Mouse (Mus musculus) layer of hippocampus, postnatal 10 days (tissue): Measurements from ENCODE around the gene Dedd. TPM values are rescaled to one million over a fixed set of nuclear protein-coding genes. Genes with fewer than 3 reads are reported as not detected.

ENCODE experiments used
- DNase-seq, 2 experiments: peaks; one replicate each; pipeline ENCODE4 v3.0.0; 2021; ENCODE audit warnings: low spot score in 2 of 2
- long read RNA-seq: library from polyadenylated mRNA; stranded (forward); transcript quantifications from one replicate; pipeline ENCODE4 v2.0.0, GENCODE M21; 2023
- total RNA-seq, 2 experiments: library from RNA; stranded (reverse); gene quantifications; 2 replicates each; pipeline ENCODE4 v1.2.3; 2021

The Dedd gene
- 10 to 100 TPM; 30.9 to 33.7 TPM for total RNA-seq
- long read RNA-seq, transcript Dedd-204 (6 exons, 2,563 nt) = major isoform, 12 of 21 reads
- long read RNA-seq, partial matches to known transcripts = 0 of 21 reads
- long read RNA-seq, other reads (novel, unspliced or antisense) = 5 of 21 reads

GRCm38 (mm10) chr1:171328839-171329432, at the start of gene Dedd:
TSS of gene Dedd (plus strand) at chr1:171329145.
- peak; percentile 91 to 94 for DNase-seq

GRCm38 (mm10) chr1:171279721-171280120, 49.2 kb upstream of the Dedd start:
- no peak for DNase-seq

- DNase-seq = peak in 1 of 2 experiments; percentile 8
Observed at GRCm38 (mm10) chr1:171280250-171280915, 48.6 kb upstream of the Dedd start.

GRCm38 (mm10) chr1:171280916-171281527, 47.9 kb upstream of the Dedd start, which contains the start of gene Ppox:
TSS of gene Ppox (minus strand) at chr1:171281186.
- DNase-seq = peak; percentile 83 to 86

GRCm38 (mm10) chr1:171281528-171281923, 47.4 kb upstream of the Dedd start:
- DNase-seq = peak; percentile 79 to 85

GRCm38 (mm10) chr1:171282086-171282805, 46.7 kb upstream of the Dedd start:
- peak in 1 of 2 experiments; percentile 13 for DNase-seq

GRCm38 (mm10) chr1:171283188-171284160, 45.5 kb upstream of the Dedd start:
- peak in 1 of 2 experiments; percentile 13 for DNase-seq

- peak in 1 of 2 experiments; percentile 9 for DNase-seq
Observed at GRCm38 (mm10) chr1:171284491-171284890, 44.5 kb upstream of the Dedd start.

- peak in 1 of 2 experiments; percentile 13 for DNase-seq
Observed at GRCm38 (mm10) chr1:171285096-171285892, 43.7 kb upstream of the Dedd start.

- DNase-seq = peak in 1 of 2 experiments; percentile 31
Observed at GRCm38 (mm10) chr1:171286517-171286916, 42.4 kb upstream of the Dedd start.

- DNase-seq = peak; percentile 91 to 95
Observed at GRCm38 (mm10) chr1:171287136-171288081, 41.5 kb upstream of the Dedd start, which contains the start of gene Usp21. TSS of gene Usp21 (minus strand) at chr1:171287991.

- no peak for DNase-seq
Observed at GRCm38 (mm10) chr1:171288328-171288727, 40.6 kb upstream of the Dedd start.

GRCm38 (mm10) chr1:171293351-171293750, 35.6 kb upstream of the Dedd start:
- no peak for DNase-seq

GRCm38 (mm10) chr1:171293906-171294297, 35.0 kb upstream of the Dedd start:
- DNase-seq = no peak

- peak; percentile 82 to 84 for DNase-seq
Observed at GRCm38 (mm10) chr1:171294298-171295062, 34.5 kb upstream of the Dedd start, which contains the start of gene Ufc1. TSS of gene Ufc1 (minus strand) at chr1:171295024.

- DNase-seq = no peak
Observed at GRCm38 (mm10) chr1:171295063-171295402, 33.9 kb upstream of the Dedd start.

GRCm38 (mm10) chr1:171298226-171298625, 30.7 kb upstream of the Dedd start:
- DNase-seq = no peak
